Comparison of ENCODE assay signal across 10 mouse cellular contexts in genomic region chr2:180115279-180115678, GRCm38 (mm10). TPM values are rescaled to one million over a fixed set of nuclear protein-coding genes. Genes with fewer than 3 reads are reported as not detected.
DNase-seq lines count a peak whose midpoint lies in the region; ATAC-seq and TF ChIP-seq lines count a peak whose summit lies in the region.
"Had no signal": no experiment of that assay in that cellular context is flagged by ENCODE, and none has a peak within 500 bp of the region (broad histone marks: within the 10 kb centered on the region; RNA-seq: fewer than 3 reads in every experiment).

No protein-coding gene starts in this region.

- peak overlapping the region; percentile 51 for H3K27ac ChIP-seq in lung, postnatal 0 days (ENCODE audit: low read length)
- no peak overlapping the region for H3K27ac ChIP-seq in liver, embryonic 12.5 days
- H3K27ac ChIP-seq: limb, embryonic 13.5 days had no signal

- H3K27me3 ChIP-seq in lung, postnatal 0 days (replicated peaks; ENCODE audit: insufficient read depth, low read length) = no peaks in the 10 kb centered on the region
- H3K27me3 ChIP-seq in liver, embryonic 12.5 days (replicated peaks) = peaks cover 44% of the 10 kb centered on the region

- DNase-seq in adrenal gland, adult 2 months = peak; percentile 63
- DNase-seq in adrenal gland, adult 8-10 months = no peak
- peak; percentile 63 for DNase-seq in right cerebral cortex, adult 18-20 months
- no peak for DNase-seq in right cerebral cortex, postnatal 14 days
- DNase-seq in heart, postnatal 14 days = peak; percentile 37 to 53
- DNase-seq in lung, postnatal 0 days (ENCODE audit: low spot score) = peak; percentile 92
- no peak for DNase-seq in layer of hippocampus, postnatal 36 days

- no peaks in the 10 kb centered on the region for H3K36me3 ChIP-seq in lung, postnatal 0 days (ENCODE audit: insufficient read depth, low read length)
- no peaks in the 10 kb centered on the region for H3K36me3 ChIP-seq in liver, embryonic 12.5 days
- H3K36me3 ChIP-seq: limb, embryonic 13.5 days had no signal

- no peak overlapping the region for H3K9ac ChIP-seq in lung, postnatal 0 days (replicated peaks; ENCODE audit: low read depth)
- H3K9ac ChIP-seq in liver, embryonic 12.5 days = no peak overlapping the region
- H3K9ac ChIP-seq: limb, embryonic 13.5 days had no signal

- no peak overlapping the region for H3K4me3 ChIP-seq in lung, postnatal 0 days (ENCODE audit: low read depth, low read length)
- no peak overlapping the region for H3K4me3 ChIP-seq in liver, embryonic 12.5 days
- H3K4me3 ChIP-seq: limb, embryonic 13.5 days had no signal

- no peak for TF ChIP-seq CTCF in lung, postnatal 0 days (IDR thresholded peaks at IDR 0.05)

- intact Hi-C loops in heart, postnatal 14 days (cut with DNase I) = no loop called here

- H3K4me1 ChIP-seq in lung, postnatal 0 days (ENCODE audit: insufficient read depth, low read depth, low read length) = peaks cover 45% of the 10 kb centered on the region
- peaks cover 35% of the 10 kb centered on the region for H3K4me1 ChIP-seq in liver, embryonic 12.5 days

- 9% methylated on average over 6 of the region's 6 CpGs for WGBS in lung, postnatal 0 days
- WGBS in liver, embryonic 12.5 days (ENCODE audit: insufficient replicate concordance) = 30% methylated on average over 6 of the region's 6 CpGs

- TF ChIP-seq EP300 in lung, postnatal 0 days (IDR thresholded peaks at IDR 0.05) = peak; percentile 43; the same call in 1 of the 2 replicates

- peak; percentile 13 for ATAC-seq in lung, postnatal 0 days
- no peak for ATAC-seq in liver, embryonic 12.5 days

- H3K9me3 ChIP-seq in lung, postnatal 0 days (ENCODE audit: low read length) = no peaks in the 10 kb centered on the region
- H3K9me3 ChIP-seq in liver, embryonic 12.5 days (replicated peaks) = no peaks in the 10 kb centered on the region
- H3K9me3 ChIP-seq: limb, embryonic 13.5 days had no signal

- no peak overlapping the region for H3K4me2 ChIP-seq in lung, postnatal 0 days (replicated peaks; ENCODE audit: low read depth, low read length)
- no peak overlapping the region for H3K4me2 ChIP-seq in liver, embryonic 12.5 days
- H3K4me2 ChIP-seq: limb, embryonic 13.5 days had no signal

RNA-seq across cellular contexts. Expression of gene Osbpl2, which starts 3.8 kb away (rescaled TPM):
- total RNA-seq in adrenal gland, adult 2 months (2021) = 10 to 100 TPM; 41.8 to 42.3 TPM
- 15.8 and 21.7 TPM in 2 replicates for polyA plus RNA-seq in adrenal gland, adult 2 months (2012; rRNA removed)
- 10 to 100 TPM; 41.8 to 61.6 (median 48.6) TPM for total RNA-seq in adrenal gland, adult 8-10 months (2022)
- total RNA-seq in heart, postnatal 14 days (2021) = 10 to 100 TPM; 33.4 to 35.7 TPM
- 35.3 and 36.1 TPM in 2 replicates for polyA plus RNA-seq in lung, postnatal 0 days (2015; fragmentation: Nextera tagmentation; extraction: Ambion mirVana)
- polyA plus RNA-seq in liver, embryonic 12.5 days (2016; fragmentation: Nextera tagmentation; extraction: Ambion mirVana) = 13.5 and 15.5 TPM in 2 replicates
- 10 to 100 TPM; 46.0 to 46.8 TPM for total RNA-seq in layer of hippocampus, postnatal 36 days (2021)

RNA-seq across cellular contexts. Expression of gene Hrh3, which starts 11.0 kb away (rescaled TPM):
- not detected for total RNA-seq in adrenal gland, adult 2 months (2021)
- 0.16 and 0.86 TPM in 2 replicates for polyA plus RNA-seq in adrenal gland, adult 2 months (2012; rRNA removed)
- total RNA-seq in adrenal gland, adult 8-10 months (2022) = under 1 TPM; 0.17 to 0.89 (median 0.27) TPM
- not detected for total RNA-seq in heart, postnatal 14 days (2021)
- 0.14 TPM in 1 of 2 replicates, not detected in the other for polyA plus RNA-seq in lung, postnatal 0 days (2015; fragmentation: Nextera tagmentation; extraction: Ambion mirVana)
- polyA plus RNA-seq in liver, embryonic 12.5 days (2016; fragmentation: Nextera tagmentation; extraction: Ambion mirVana) = not detected in 2 replicates
- total RNA-seq in layer of hippocampus, postnatal 36 days (2021) = 10 to 100 TPM; 42.8 to 44.2 TPM
- polyA plus RNA-seq: limb, embryonic 13.5 days; spleen, adult 2 months had no signal

RNA-seq across cellular contexts. Expression of gene Mtg2, which starts 44.9 kb away (rescaled TPM):
- 10 to 100 TPM; 13.5 to 22.2 TPM for total RNA-seq in adrenal gland, adult 2 months (2021)
- polyA plus RNA-seq in adrenal gland, adult 2 months (2012; rRNA removed) = 12.4 and 13.1 TPM in 2 replicates
- 10 to 100 TPM; 17.3 to 26.1 (median 21.6) TPM for total RNA-seq in adrenal gland, adult 8-10 months (2022)
- total RNA-seq in heart, postnatal 14 days (2021) = 10 to 100 TPM; 18.7 to 19.7 TPM
- polyA plus RNA-seq in lung, postnatal 0 days (2015; fragmentation: Nextera tagmentation; extraction: Ambion mirVana) = 18.7 and 18.9 TPM in 2 replicates
- polyA plus RNA-seq in liver, embryonic 12.5 days (2016; fragmentation: Nextera tagmentation; extraction: Ambion mirVana) = 17.6 and 18.0 TPM in 2 replicates
- total RNA-seq in layer of hippocampus, postnatal 36 days (2021) = 10 to 100 TPM; 18.3 to 25.3 TPM

RNA-seq across cellular contexts. Expression of gene Adrm1, which starts 56.0 kb away (rescaled TPM):
- total RNA-seq in adrenal gland, adult 2 months (2021) = 100 to 1,000 TPM; 152 to 183 TPM
- 280 and 296 TPM in 2 replicates for polyA plus RNA-seq in adrenal gland, adult 2 months (2012; rRNA removed)
- 100 to 1,000 TPM; 158 to 178 (median 163) TPM for total RNA-seq in adrenal gland, adult 8-10 months (2022)
- total RNA-seq in heart, postnatal 14 days (2021) = 10 to 100 TPM; 87.1 to 95.9 TPM
- polyA plus RNA-seq in lung, postnatal 0 days (2015; fragmentation: Nextera tagmentation; extraction: Ambion mirVana) = 119 and 136 TPM in 2 replicates
- 176 and 189 TPM in 2 replicates for polyA plus RNA-seq in liver, embryonic 12.5 days (2016; fragmentation: Nextera tagmentation; extraction: Ambion mirVana)
- 100 to 1,000 TPM in 1 of 2 experiments, 10 to 100 TPM in 1; 96.9 to 103 TPM for total RNA-seq in layer of hippocampus, postnatal 36 days (2021)

Comparison
In these comparisons a context has a peak if more than half of its experiments do, and no peak if none do; other contexts are left out.
1. DNase-seq: peak in adrenal gland, adult 2 months (single experiment), right cerebral cortex, adult 18-20 months (single experiment), heart, postnatal 14 days (2 of 2) and lung, postnatal 0 days (single experiment); none in adrenal gland, adult 8-10 months (single experiment), right cerebral cortex, postnatal 14 days (single experiment) and layer of hippocampus, postnatal 36 days (0 of 2).
2. RNA of gene Hrh3, which starts 11.0 kb away (total RNA-seq): 42.8 to 44.2 TPM in layer of hippocampus, postnatal 36 days; 0.17 to 0.89 TPM in adrenal gland, adult 8-10 months, not detected in adrenal gland, adult 2 months and not detected in heart, postnatal 14 days; every median in the first group is over 10 times any median in the second.